Mouse (Mus musculus) ovary, postnatal 10 days (tissue): ENCODE measurements around the gene Map2k4.

ENCODE experiments used
- DNase-seq: peaks from one replicate; pipeline ENCODE4 v3.0.0; 2022; ENCODE audit warnings: low spot score

The Map2k4 gene

GRCm38 (mm10) chr11:65788154-65788553 lies at the start of gene Map2k4:
Map2k4 (minus strand) TSS chr11:65788297.
- peak; percentile 78 for DNase-seq

- DNase-seq, result no peak
Measured at GRCm38 (mm10) chr11:65824556-65824955, 36.5 kb upstream of the Map2k4 start.

- DNase-seq, result peak; percentile 18
Measured at GRCm38 (mm10) chr11:65820877-65821276, 32.8 kb upstream of the Map2k4 start.

- no peak for DNase-seq
Measured at GRCm38 (mm10) chr11:65820280-65820679, 32.2 kb upstream of the Map2k4 start.

DNA sequence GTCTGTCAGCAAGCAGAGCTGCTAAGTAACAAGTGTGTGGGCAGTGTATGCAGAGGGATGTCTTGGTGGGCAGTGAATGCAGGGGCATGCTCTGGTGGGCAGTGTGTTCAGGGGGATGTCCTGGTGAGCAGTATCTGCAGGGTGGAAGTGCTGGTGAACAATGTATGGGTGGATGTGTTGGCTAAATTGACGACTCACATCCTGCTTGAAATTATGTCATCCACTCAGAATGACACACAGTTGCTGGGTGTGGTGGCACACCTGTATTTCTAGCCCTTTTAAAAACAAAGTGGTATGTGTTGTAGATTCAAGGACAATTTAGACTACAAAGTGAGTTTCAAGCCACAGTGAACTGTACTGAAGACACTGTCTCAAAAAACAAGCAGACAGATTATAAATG lies 30.1 kb upstream of the Map2k4 start:
- DNase-seq, result no peak

GRCm38 (mm10) chr11:65816237-65816636 lies 28.1 kb upstream of the Map2k4 start:
- no peak for DNase-seq

DNA sequence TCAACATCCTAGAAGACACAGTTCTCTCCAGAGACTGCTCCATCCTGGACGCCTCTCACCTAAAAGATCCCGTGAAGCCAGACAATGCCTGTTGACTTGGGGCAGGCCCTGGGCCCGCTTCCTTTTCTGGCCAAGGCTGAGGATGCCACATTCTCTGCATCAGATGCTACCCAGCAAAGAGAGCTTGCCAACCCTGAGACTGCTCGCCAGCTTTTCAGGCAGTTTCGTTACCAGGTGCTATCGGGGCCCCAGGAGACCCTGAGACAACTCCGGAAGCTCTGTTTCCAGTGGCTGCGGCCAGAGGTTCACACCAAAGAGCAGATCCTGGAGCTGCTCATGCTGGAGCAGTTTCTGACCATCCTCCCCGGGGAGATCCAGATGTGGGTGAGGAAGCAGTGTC lies 26.3 kb upstream of the Map2k4 start:
- no peak for DNase-seq

- DNase-seq, result no peak
Measured at GRCm38 (mm10) chr11:65812088-65812487, 24.0 kb upstream of the Map2k4 start.

DNA sequence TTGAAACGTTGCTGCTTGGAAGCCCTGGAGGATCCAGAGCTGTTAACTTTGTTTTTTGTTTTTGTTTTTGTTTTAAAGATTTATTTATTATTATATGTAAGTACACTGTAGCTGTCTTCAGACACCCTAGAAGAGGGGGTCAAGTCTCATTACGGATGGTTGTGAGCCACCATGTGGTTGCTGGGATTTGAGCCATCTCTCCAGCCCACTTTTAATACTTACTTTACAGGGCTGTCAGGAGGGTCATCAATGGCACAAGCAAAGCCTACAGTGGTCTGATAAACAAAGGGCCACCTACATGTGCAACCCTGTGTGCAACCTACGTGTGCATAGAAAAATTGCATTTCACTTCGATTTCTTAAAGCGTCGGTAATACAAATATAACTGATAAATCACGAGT lies 19.5 kb upstream of the Map2k4 start:
- DNase-seq, result no peak

DNA sequence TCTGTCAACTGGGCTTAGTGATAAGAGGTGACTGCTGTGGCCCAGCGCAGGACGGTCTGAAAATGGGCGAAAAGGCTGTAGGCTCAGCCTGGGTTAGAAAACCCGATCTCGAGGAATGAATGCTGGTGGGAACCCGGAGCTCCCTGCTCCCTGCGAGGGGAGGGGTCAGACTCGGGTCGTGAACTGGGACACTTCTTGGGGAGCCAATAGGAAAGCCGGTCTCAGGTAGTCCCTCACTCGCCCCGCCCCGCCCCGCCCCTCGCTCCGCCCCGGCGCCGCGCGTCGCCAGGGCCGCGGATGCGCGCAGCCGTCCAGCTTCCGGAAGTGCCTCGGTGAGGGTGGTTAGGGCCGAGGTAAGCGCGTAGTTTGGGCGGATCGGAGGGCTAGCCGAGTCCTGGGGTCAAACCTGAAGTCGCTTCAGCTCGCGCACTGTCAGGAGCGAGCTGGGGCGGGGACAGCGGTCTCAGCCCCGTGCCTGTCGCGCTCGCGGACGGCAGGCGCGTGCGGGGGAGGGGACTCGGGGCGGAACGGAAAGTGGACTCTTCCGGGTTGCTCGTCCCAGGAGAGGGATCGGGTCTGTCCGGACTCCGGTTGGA lies 18.9 kb upstream of the Map2k4 start, which contains the start of gene Zkscan6:
Zkscan6 (plus strand) TSS at position 267 of the 596 bp plus-strand sequence.
- DNase-seq, result peak; percentile 51

DNA sequence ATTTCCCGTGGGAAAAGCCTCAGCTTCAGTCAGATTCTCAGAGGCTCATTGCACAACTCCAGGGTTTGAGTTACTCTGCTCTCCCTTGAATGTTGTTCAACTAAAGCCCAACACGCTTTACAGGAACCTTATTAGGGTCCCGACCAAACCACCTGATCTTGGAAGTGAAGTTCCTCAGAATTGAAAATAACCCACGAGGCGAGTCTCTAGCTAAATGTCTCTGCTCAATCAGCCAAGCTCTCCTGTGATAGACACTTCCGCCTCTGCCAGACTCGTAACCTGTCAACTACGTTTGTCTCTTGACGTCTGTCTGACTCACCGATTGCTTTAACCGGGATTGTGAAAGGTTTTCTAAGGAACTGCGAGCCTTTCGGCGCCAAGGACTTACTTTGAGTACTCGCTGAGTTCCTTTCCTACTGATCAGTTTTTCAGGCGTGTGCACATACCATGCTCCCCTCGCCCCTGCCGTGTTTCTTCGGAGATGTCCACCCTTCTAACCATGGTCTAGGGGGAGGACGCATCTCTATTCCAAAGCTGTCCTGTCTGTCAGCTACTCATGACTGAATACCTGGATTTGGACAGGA lies 18.3 kb upstream of the Map2k4 start:
- peak; percentile 15 for DNase-seq

DNA sequence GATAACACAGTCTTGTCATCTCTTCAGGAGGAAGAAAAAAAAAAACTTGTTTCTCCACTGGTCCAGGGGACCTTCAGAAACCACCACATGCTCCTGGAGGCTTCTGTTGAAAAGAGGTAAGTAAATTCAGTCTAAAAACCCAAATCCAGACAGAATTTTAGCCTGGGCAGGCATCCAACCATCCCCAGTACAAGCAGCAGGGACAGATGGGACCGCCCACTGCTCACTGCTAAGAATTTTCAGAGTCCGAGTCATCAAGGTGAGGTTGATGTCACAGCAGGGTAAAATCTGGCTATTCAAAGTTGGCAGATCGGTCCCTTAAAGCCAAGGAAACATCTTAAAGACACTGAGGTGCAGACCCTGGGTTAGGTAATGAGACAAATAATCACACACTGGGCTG lies 13.8 kb upstream of the Map2k4 start:
- DNase-seq, result no peak

GRCm38 (mm10) chr11:65795896-65796295 lies 7.8 kb upstream of the Map2k4 start:
- DNase-seq, result no peak

DNA sequence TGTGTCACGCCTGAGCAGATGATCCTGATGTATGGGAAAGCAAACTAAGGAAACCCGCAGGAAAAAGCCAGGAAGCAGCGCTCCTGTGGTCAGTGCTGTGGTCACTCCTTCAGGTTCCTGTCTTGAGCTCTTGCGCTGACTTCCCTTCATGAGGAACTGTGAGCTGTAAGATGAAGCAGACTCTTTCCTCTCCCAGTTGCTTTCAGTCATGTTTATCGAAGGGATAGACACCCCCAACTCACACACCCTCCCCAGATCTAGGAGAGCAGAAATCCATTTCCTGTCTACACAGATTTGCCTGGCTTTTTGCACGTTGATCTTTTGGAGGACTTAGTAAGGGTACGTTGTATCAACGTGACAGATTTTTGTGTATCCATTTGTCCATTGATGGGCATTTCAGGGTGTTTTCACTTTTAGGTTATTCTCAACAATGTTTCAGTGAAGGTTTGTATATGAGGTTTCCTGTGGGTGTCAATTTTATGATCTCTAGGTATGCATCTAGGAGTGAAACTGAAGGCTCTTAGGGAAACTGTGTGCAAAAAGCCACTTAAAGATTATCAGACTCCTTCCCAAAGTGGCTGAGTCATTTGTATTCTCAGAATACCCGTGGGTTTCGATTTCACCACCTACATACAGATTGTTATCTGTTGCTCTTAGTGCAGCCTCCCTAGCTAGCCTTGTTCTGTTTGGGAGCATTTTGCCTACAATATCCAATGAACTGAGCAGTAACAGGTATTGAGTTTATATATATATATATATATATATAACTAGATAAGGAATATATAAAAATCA lies 6.5 kb upstream of the Map2k4 start:
- DNase-seq, result no peak

- DNase-seq, result peak; percentile 22
Measured at GRCm38 (mm10) chr11:65787421-65788151, 511 bp downstream of the Map2k4 start.

DNA sequence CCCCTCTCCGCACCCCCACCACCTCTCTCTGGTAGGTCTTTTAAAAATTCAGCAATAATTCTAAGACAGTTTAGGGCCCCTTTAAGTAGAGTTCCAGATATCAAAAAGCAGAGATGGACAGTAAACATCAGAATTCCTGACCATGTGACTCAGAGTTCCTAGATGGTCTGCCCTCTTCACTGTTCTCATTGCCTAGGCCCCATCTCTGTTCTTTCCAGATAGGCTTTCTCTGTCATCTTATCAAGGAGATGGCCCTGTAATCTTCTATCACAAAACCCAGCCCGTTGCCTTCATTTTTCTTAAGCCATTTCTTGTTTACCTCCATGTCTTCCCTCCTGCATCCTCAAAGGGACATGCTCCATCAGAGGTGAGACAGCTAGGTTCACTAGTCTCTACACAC lies 1.9 kb downstream of the Map2k4 start:
- DNase-seq, result no peak

DNA sequence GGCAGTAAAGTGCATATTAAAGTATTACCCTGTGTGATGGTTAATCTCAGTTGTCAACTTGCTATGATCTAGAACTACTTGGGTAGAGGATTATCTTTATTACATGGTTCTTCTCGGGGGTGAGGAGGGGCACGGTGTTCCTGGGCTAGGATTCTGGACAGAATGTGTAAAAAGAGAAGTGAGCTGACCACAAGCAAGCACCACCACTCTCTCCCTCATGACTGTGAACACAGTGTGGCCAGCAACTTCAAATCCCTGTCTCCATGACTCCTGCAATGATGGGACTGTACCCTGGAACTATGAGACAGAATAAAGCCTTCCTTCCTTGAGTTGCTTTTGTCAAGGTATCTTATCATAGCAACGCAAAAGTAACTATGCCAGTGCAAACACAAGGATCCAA lies 6.5 kb downstream of the Map2k4 start:
- no peak for DNase-seq

- DNase-seq, result no peak
Measured at GRCm38 (mm10) chr11:65779578-65779977, 8.5 kb downstream of the Map2k4 start.

DNA sequence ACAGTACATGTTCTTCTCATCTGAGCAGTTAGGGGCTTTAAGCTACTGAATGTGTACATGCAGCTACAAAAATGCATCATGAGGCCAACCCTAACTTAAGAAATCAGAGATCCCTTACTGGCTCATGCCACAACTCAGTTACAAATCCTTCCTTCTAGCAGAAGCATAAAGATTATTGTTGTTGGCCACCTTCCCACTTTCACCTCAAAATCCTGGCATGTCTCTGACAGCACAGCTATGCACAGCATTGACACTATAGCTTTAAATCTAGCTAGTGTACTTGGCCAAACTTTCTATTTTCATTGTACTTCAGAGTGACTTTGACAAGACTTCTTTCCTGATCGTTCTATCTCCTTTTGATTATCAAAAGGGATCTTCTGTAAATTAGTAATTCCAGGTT lies 9.0 kb downstream of the Map2k4 start:
- DNase-seq, result no peak

GRCm38 (mm10) chr11:65777810-65778209 lies 10.3 kb downstream of the Map2k4 start:
- no peak for DNase-seq

DNA sequence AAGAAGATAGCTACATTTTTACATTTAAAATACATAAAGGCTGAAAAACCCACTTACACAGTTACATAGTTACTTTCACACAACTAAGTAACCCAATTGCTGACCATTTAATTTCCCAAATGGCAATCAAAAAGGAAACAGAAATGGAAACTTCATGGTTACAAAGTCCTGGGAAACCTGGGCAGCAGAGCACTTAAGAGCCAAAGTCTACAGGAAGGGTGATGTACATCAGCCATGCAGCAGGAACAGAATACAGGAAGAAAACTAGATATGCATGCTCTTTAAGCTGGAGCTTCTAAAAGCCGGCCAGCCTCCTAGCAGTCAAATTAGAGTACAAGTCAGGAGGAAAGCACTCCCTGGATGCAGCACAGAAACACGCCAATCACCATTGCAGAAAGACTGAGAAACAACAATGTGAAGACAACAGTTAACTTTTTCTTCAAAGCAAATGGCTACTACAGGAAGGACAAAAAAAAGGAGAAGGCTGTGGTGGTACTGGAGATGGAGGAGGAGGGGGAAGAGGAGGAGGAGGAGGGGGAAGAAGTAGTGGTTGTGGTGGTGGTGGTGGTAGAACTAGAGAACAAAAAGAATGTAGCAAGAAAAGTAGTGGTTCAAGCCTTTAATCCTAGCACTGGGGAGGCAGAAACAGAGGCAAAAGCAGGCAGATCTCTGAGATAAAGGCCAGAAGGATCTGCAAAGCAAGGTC lies 11.0 kb downstream of the Map2k4 start:
- no peak for DNase-seq
